Mouse (Mus musculus): ENCODE data around the gene Ulk4.

DNA sequence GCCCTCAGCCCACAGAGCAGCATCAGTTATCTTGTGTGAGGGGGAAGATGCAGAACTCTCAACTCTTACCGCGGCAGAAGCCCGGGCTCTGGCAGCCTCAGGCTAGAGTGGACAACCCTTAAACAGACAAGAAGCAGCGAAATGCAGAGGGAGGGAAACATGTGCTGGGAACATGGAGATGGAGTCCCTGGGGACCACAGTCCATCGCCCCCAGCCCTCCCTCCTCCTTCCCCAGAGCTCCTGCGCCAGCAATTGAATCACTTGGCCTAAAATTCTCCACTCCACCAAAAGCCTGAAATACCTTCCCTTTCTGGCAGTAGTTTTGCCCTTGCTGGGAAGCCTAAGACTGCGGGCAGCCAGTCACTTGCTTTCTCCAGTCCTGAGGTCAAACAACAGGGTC lies 72.0 kb downstream of the Ulk4 start:
- TF ChIP-seq CTCF (IDR thresholded peaks at IDR 0.05) (no peak), EP300 (IDR thresholded peaks at IDR 0.05) (no peak)

Data from lung, postnatal 0 days (tissue).